In genomic region chr8:121770845-121771752, GRCm38 (mm10) we compare ENCODE assay signal across 9 mouse cellular contexts. TPM values are rescaled to one million over a fixed set of nuclear protein-coding genes. Genes with fewer than 3 reads are reported as not detected.
A peak's percentile ranks its signal among the peaks of the same experiment; 100 is the strongest.
DNase-seq lines count a peak whose midpoint lies in the region; ATAC-seq and TF ChIP-seq lines count a peak whose summit lies in the region.
"Had no signal": no experiment of that assay in that cellular context is flagged by ENCODE, and none has a peak within 500 bp of the region (broad histone marks: within the 10 kb centered on the region; RNA-seq: fewer than 3 reads in every experiment).

No protein-coding gene starts in this region.

- 25% methylated on average over 19 of the region's 19 CpGs for WGBS in embryonic facial prominence, embryonic 13.5 days
- WGBS in hindbrain, postnatal 0 days = 25% methylated on average over 19 of the region's 19 CpGs
- 31% methylated on average over 19 of the region's 19 CpGs for WGBS in neural tube, embryonic 15.5 days

- peaks cover 5% of the 10 kb centered on the region; the same call in 1 of the 2 replicates for H3K4me1 ChIP-seq in embryonic facial prominence, embryonic 13.5 days
- H3K4me1 ChIP-seq in hindbrain, postnatal 0 days (ENCODE audit: insufficient read depth, low read length) = no peaks in the 10 kb centered on the region
- H3K4me1 ChIP-seq in neural tube, embryonic 15.5 days = peaks cover 22% of the 10 kb centered on the region
- H3K4me1 ChIP-seq: stomach, embryonic 15.5 days had no signal

- 0 out of 2 replicates have a peak overlapping the region, but pooled peaks have one; percentile 0 for H3K4me2 ChIP-seq in embryonic facial prominence, embryonic 13.5 days
- H3K4me2 ChIP-seq in hindbrain, postnatal 0 days (ENCODE audit: low read depth, low read length) = peak overlapping the region; percentile 27; the same call in 1 of the 2 replicates
- H3K4me2 ChIP-seq in neural tube, embryonic 15.5 days = no peak overlapping the region; the same call in 1 of the 2 replicates
- H3K4me2 ChIP-seq: stomach, embryonic 15.5 days had no signal

- H3K36me3 ChIP-seq in embryonic facial prominence, embryonic 13.5 days = no peaks in the 10 kb centered on the region
- no peaks in the 10 kb centered on the region for H3K36me3 ChIP-seq in hindbrain, postnatal 0 days (ENCODE audit: insufficient read depth, low read length)
- no peaks in the 10 kb centered on the region for H3K36me3 ChIP-seq in neural tube, embryonic 15.5 days
- H3K36me3 ChIP-seq: stomach, embryonic 15.5 days had no signal

- DNase-seq in brain, embryonic 18.5 days (ENCODE audit: low read depth, low spot score) = peak; percentile 39
- DNase-seq in hindbrain, postnatal 0 days (ENCODE audit: low spot score) = peak; percentile 76
- DNase-seq in kidney, postnatal 10 days = no peak
- no peak for DNase-seq in heart, adult 9 months (ENCODE audit: low spot score in 2 of 2)
- no peak for DNase-seq in thymus, postnatal 0 days (ENCODE audit: low spot score)

- no peak for ATAC-seq in embryonic facial prominence, embryonic 13.5 days (ENCODE audit: insufficient number of reproducible peaks, insufficient read depth, low FRiP score, low TSS enrichment, low read depth)
- peak; percentile 80 for ATAC-seq in hindbrain, postnatal 0 days
- peak; percentile 67 for ATAC-seq in neural tube, embryonic 15.5 days (ENCODE audit: low FRiP score)

- no peak for TF ChIP-seq CTCF in hindbrain, postnatal 0 days (IDR thresholded peaks at IDR 0.05; ENCODE audit: low read depth)

- no peak overlapping the region for H3K9ac ChIP-seq in embryonic facial prominence, embryonic 13.5 days
- H3K9ac ChIP-seq in hindbrain, postnatal 0 days (replicated peaks; ENCODE audit: low read length) = no peak overlapping the region
- no peak overlapping the region; the same call in 1 of the 2 replicates for H3K9ac ChIP-seq in neural tube, embryonic 15.5 days (replicated peaks)
- H3K9ac ChIP-seq: stomach, embryonic 15.5 days had no signal

- H3K9me3 ChIP-seq in embryonic facial prominence, embryonic 13.5 days = no peaks in the 10 kb centered on the region
- no peaks in the 10 kb centered on the region for H3K9me3 ChIP-seq in hindbrain, postnatal 0 days (ENCODE audit: low read length)
- H3K9me3 ChIP-seq in neural tube, embryonic 15.5 days (replicated peaks) = no peaks in the 10 kb centered on the region
- H3K9me3 ChIP-seq: stomach, embryonic 15.5 days had no signal

- H3K27ac ChIP-seq in embryonic facial prominence, embryonic 13.5 days = no peak overlapping the region; the same call in 1 of the 2 replicates
- H3K27ac ChIP-seq in hindbrain, postnatal 0 days = no peak overlapping the region
- H3K27ac ChIP-seq in neural tube, embryonic 15.5 days (replicated peaks) = no peak overlapping the region
- H3K27ac ChIP-seq: stomach, embryonic 15.5 days had no signal

- H3K27me3 ChIP-seq in embryonic facial prominence, embryonic 13.5 days = 0 out of 2 replicates have a peak, but pooled peaks cover 3% of the 10 kb centered on the region
- no peaks in the 10 kb centered on the region for H3K27me3 ChIP-seq in hindbrain, postnatal 0 days (ENCODE audit: insufficient read depth, low read length)
- no peaks in the 10 kb centered on the region for H3K27me3 ChIP-seq in neural tube, embryonic 15.5 days (replicated peaks)
- H3K27me3 ChIP-seq: stomach, embryonic 15.5 days had no signal

- H3K4me3 ChIP-seq in embryonic facial prominence, embryonic 13.5 days = no peak overlapping the region
- no peak overlapping the region for H3K4me3 ChIP-seq in hindbrain, postnatal 0 days (ENCODE audit: low read length)
- H3K4me3 ChIP-seq in neural tube, embryonic 15.5 days (replicated peaks) = no peak overlapping the region
- H3K4me3 ChIP-seq: stomach, embryonic 15.5 days had no signal

RNA-seq across cellular contexts. Expression of gene Jph3, which starts 41.7 kb away (rescaled TPM):
- 2.0 and 2.4 TPM in 2 replicates for polyA plus RNA-seq in embryonic facial prominence, embryonic 13.5 days (2015; fragmentation: Nextera tagmentation; extraction: Ambion mirVana)
- 66.0 and 75.2 TPM in 2 replicates for total RNA-seq in hindbrain, postnatal 0 days (2014; rRNA removed)
- 98.3 and 102 TPM in 2 replicates for polyA plus RNA-seq in hindbrain, postnatal 0 days (2015; fragmentation: Nextera tagmentation; extraction: Ambion mirVana)
- polyA plus RNA-seq in neural tube, embryonic 15.5 days (2015; fragmentation: Nextera tagmentation; extraction: Ambion mirVana) = 107 and 133 TPM in 2 replicates
- polyA plus RNA-seq in thymus, postnatal 0 days (2015; fragmentation: Nextera tagmentation; extraction: Ambion mirVana) = 0.04 TPM in 1 of 2 replicates, not detected in the other
- total RNA-seq: gastrocnemius, adult 8-10 months had no signal

RNA-seq across cellular contexts. Expression of gene Klhdc4, which starts 58.3 kb away (rescaled TPM):
- polyA plus RNA-seq in embryonic facial prominence, embryonic 13.5 days (2015; fragmentation: Nextera tagmentation; extraction: Ambion mirVana) = 36.8 and 41.2 TPM in 2 replicates
- 25.2 and 32.5 TPM in 2 replicates for total RNA-seq in hindbrain, postnatal 0 days (2014; rRNA removed)
- polyA plus RNA-seq in hindbrain, postnatal 0 days (2015; fragmentation: Nextera tagmentation; extraction: Ambion mirVana) = 34.5 and 36.3 TPM in 2 replicates
- 44.4 and 44.5 TPM in 2 replicates for polyA plus RNA-seq in neural tube, embryonic 15.5 days (2015; fragmentation: Nextera tagmentation; extraction: Ambion mirVana)
- 31.6 and 32.7 TPM in 2 replicates for polyA plus RNA-seq in thymus, postnatal 0 days (2015; fragmentation: Nextera tagmentation; extraction: Ambion mirVana)

Comparison
In these comparisons a context has a peak if more than half of its experiments do, and no peak if none do; other contexts are left out.
1. DNase-seq: peak in brain, embryonic 18.5 days (single experiment) and hindbrain, postnatal 0 days (single experiment); none in kidney, postnatal 10 days (single experiment), heart, adult 9 months (0 of 2) and thymus, postnatal 0 days (single experiment).
2. RNA of gene Jph3, which starts 41.7 kb away (polyA plus RNA-seq): 107 to 133 TPM in neural tube, embryonic 15.5 days and 98.3 to 102 TPM in hindbrain, postnatal 0 days; 2.0 to 2.4 TPM in embryonic facial prominence, embryonic 13.5 days and 0.04 TPM in thymus, postnatal 0 days; every median in the first group is over 10 times any median in the second.